Mouse (Mus musculus) liver, postnatal 0 days (tissue): ENCODE data around the gene Rere.

Source experiments
- CTCF ChIP-seq: sonication (generic); IDR thresholded peaks from 2 replicates; pipeline ENCODE4 v1.5.1; 2016; ENCODE audit warnings: antibody characterized with exemption, low read depth
- EP300 ChIP-seq: IDR thresholded peaks from 2 replicates; pipeline ENCODE4 v1.6.1; 2016; ENCODE audit warnings: antibody characterized with exemption, low read depth, mild to moderate bottlenecking

DNA sequence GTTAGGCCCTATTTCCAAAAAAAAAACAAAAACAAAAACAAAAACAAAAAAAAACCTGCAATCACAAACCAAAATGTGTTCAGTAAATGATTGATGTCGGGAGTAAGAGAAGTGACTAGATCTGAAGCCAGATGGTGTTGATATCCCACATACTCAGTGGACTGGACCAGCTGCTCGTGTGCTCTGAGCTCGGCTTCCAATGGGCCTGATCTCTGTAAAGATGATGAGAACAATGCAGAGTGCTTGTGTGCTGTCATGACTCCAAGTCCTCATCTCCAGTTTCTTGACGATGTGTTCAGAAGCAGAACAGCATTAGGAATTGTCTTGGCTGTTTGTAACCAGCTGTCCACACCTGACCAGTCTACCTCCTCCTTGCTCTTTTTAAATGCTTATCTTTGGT is 210.3 kb downstream of the Rere start:
- TF ChIP-seq CTCF: no peak
- no peak for TF ChIP-seq EP300
